Mouse (Mus musculus) brain, embryonic 14.5 days (tissue): ENCODE measurements around the gene Sergef. TPM values are rescaled to one million over a fixed set of nuclear protein-coding genes. Genes with fewer than 3 reads are reported as not detected.
A peak's percentile ranks its signal among the peaks of the same experiment; 100 is the strongest.

Source experiments
- DNase-seq: peaks from one replicate; pipeline ENCODE4 v3.0.0-alpha.2; 2011; ENCODE audit warnings: low read depth
- CTCF ChIP-seq: fragments of 200-500 bp; IDR thresholded peaks from 2 replicates; pipeline ENCODE4 v1.5.1; 2012; ENCODE audit warnings: inconsistent platforms, mild to moderate bottlenecking, moderate library complexity, borderline replicate concordance; ENCODE audit not compliant: insufficient read depth, insufficient read length; ENCODE audit errors: extremely low read depth
- POLR2A ChIP-seq: fragments of 200-500 bp; IDR thresholded peaks from 2 replicates; pipeline ENCODE4 v1.6.1; 2012; ENCODE audit warnings: mild to moderate bottlenecking, inconsistent platforms, borderline replicate concordance; ENCODE audit not compliant: poor library complexity, insufficient read depth, insufficient read length, severe bottlenecking; ENCODE audit errors: extremely low read depth
- polyA plus RNA-seq: library from polyadenylated mRNA; depleted of rRNA; stranded (reverse); fragments of >200 nt; gene quantifications from 2 replicates; pipeline ENCODE4 v1.2.3, GENCODE M21; 2012

The Sergef gene
- polyA plus RNA-seq, 1 experiment, result 32.8 TPM

- DNase-seq, result peak; percentile 61
- TF ChIP-seq CTCF, result no peak
- TF ChIP-seq POLR2A, result no peak
These were observed 26.5 kb downstream of the Sergef start for GRCm38 (mm10) chr7:46613091-46613490.

GRCm38 (mm10) chr7:46612421-46612937 lies 27.1 kb downstream of the Sergef start:
- no peak for DNase-seq
- TF ChIP-seq CTCF (no peak), POLR2A (no peak)

- TF ChIP-seq CTCF (no peak), POLR2A (no peak)
- DNase-seq, result peak; percentile 55
These were observed 27.6 kb downstream of the Sergef start for GRCm38 (mm10) chr7:46611970-46612369.

GRCm38 (mm10) chr7:46609317-46609716 lies 30.3 kb downstream of the Sergef start:
- DNase-seq, result no peak
- no peak for TF ChIP-seq CTCF
- no peak for TF ChIP-seq POLR2A

GRCm38 (mm10) chr7:46607428-46608055 lies 32.1 kb downstream of the Sergef start:
- DNase-seq, result peak; percentile 88
- TF ChIP-seq POLR2A, result no peak
- peak; percentile 86 for TF ChIP-seq CTCF

GRCm38 (mm10) chr7:46607031-46607426 lies 32.6 kb downstream of the Sergef start:
- no peak for DNase-seq
- TF ChIP-seq CTCF (no peak), POLR2A (no peak)

GRCm38 (mm10) chr7:46606391-46607030 lies 33.1 kb downstream of the Sergef start:
- DNase-seq, result peak; percentile 88
- TF ChIP-seq POLR2A, result no peak
- TF ChIP-seq CTCF, result peak; percentile 92

GRCm38 (mm10) chr7:46603051-46603450 lies 36.6 kb downstream of the Sergef start:
- DNase-seq, result peak; percentile 68
- TF ChIP-seq POLR2A, result no peak
- no peak for TF ChIP-seq CTCF

GRCm38 (mm10) chr7:46602079-46602478 lies 37.5 kb downstream of the Sergef start:
- TF ChIP-seq POLR2A (no peak), CTCF (no peak)
- peak; percentile 93 for DNase-seq

GRCm38 (mm10) chr7:46601097-46601496 lies 38.5 kb downstream of the Sergef start:
- TF ChIP-seq CTCF (no peak), POLR2A (no peak)
- DNase-seq, result peak; percentile 77

- no peak for DNase-seq
- no peak for TF ChIP-seq CTCF
- no peak for TF ChIP-seq POLR2A
These were observed 42.6 kb downstream of the Sergef start for GRCm38 (mm10) chr7:46597006-46597405.

GRCm38 (mm10) chr7:46591546-46591945 lies 48.1 kb downstream of the Sergef start:
- peak; percentile 8 for DNase-seq
- no peak for TF ChIP-seq POLR2A
- TF ChIP-seq CTCF, result no peak

- DNase-seq, result no peak
- TF ChIP-seq POLR2A (no peak), CTCF (no peak)
These were observed 50.4 kb downstream of the Sergef start for GRCm38 (mm10) chr7:46589181-46589580.

- TF ChIP-seq CTCF (no peak), POLR2A (no peak)
- no peak for DNase-seq
These were observed 51.6 kb downstream of the Sergef start for GRCm38 (mm10) chr7:46588005-46588404.
